Mouse (Mus musculus) MEL (cell line): ENCODE data around the gene Bcas3. TPM values are rescaled to one million over a fixed set of nuclear protein-coding genes. Genes with fewer than 3 reads are reported as not detected.

ENCODE experiments used
- DNase-seq: peaks from one replicate; pipeline ENCODE4 v3.0.0; 2011; ENCODE audit warnings: low read depth, low spot score
- H3K27ac ChIP-seq: 2 replicates; pipeline ENCODE4 v1.5.1; 2012; ENCODE audit warnings: low read depth, mild to moderate bottlenecking, control low read depth, low read length, moderate library complexity; ENCODE audit not compliant: control insufficient read depth
- H3K27me3 ChIP-seq, 2 experiments: fragments of 150-350 bp in 1 of 2; sonication (generic) in 1 of 2; 2 replicates each; pipeline ENCODE4 v1.6.1; 2012; ENCODE audit warnings: low read length in 2 of 2, mild to moderate bottlenecking in 2 of 2, improper control_type of control experiment in 1 of 2, moderate library complexity in 1 of 2; ENCODE audit not compliant: insufficient read depth in 2 of 2, control insufficient read depth in 1 of 2
- H3K36me3 ChIP-seq, 2 experiments: 2 replicates each; pipeline ENCODE4 v1.6.1; 2012 to 2014; ENCODE audit warnings: low read length in 2 of 2, improper control_type of control experiment in 1 of 2, inconsistent platforms in 1 of 2, mild to moderate bottlenecking in 1 of 2; ENCODE audit not compliant: insufficient read depth in 2 of 2, control insufficient read depth in 1 of 2
- H3K4me1 ChIP-seq, 2 experiments: fragments of 150-350 bp in 1 of 2; sonication (generic) in 1 of 2; 2 replicates each; pipeline ENCODE4 v1.6.1; 2012; ENCODE audit warnings: low read length in 2 of 2, improper control_type of control experiment in 1 of 2, mild to moderate bottlenecking in 1 of 2; ENCODE audit not compliant: insufficient read depth in 2 of 2, control insufficient read depth in 1 of 2
- H3K4me3 ChIP-seq, 2 experiments: fragments of 150-350 bp in 1 of 2; sonication (generic) in 1 of 2; 2 replicates each; pipeline ENCODE4 v1.5.1; 2012; ENCODE audit warnings: low read depth in 2 of 2, low read length in 2 of 2, mild to moderate bottlenecking in 2 of 2, moderate library complexity in 2 of 2, control low read depth in 1 of 2, improper control_type of control experiment in 1 of 2; ENCODE audit not compliant: control insufficient read depth in 1 of 2, insufficient read depth in 1 of 2
- H3K79me2 ChIP-seq: 2 replicates; pipeline ENCODE4 v1.6.1; 2012; ENCODE audit warnings: mild to moderate bottlenecking, low read length, moderate library complexity; ENCODE audit not compliant: control insufficient read depth, poor library complexity, insufficient read depth
- H3K9ac ChIP-seq: 2 replicates; pipeline ENCODE4 v1.6.1; 2012; ENCODE audit warnings: low read depth, mild to moderate bottlenecking, control low read depth, low read length, moderate library complexity; ENCODE audit not compliant: control insufficient read depth, poor library complexity, severe bottlenecking
- H3K9me3 ChIP-seq: fragments of 150-350 bp; sonication (generic); replicated peaks from 2 replicates; pipeline ENCODE4 v1.6.1; 2012; ENCODE audit warnings: mild to moderate bottlenecking, low read length, improper control_type of control experiment, moderate library complexity; ENCODE audit not compliant: insufficient read depth
- CHD1 ChIP-seq: IDR thresholded peaks from 2 replicates; pipeline ENCODE4 v1.6.1; 2012; ENCODE audit warnings: low read depth, mild to moderate bottlenecking, inconsistent platforms, low read length, improper control_type of control experiment
- CTCF ChIP-seq, 3 experiments: IDR thresholded peaks in 2 of 3; conservative IDR thresholded peaks in 1 of 3; 2 replicates each; pipeline ENCODE4 v1.5.1; 2011 to 2012; ENCODE audit warnings: low read length in 3 of 3, low read depth in 2 of 3, mild to moderate bottlenecking in 2 of 3, improper control_type of control experiment in 1 of 3, inconsistent platforms in 1 of 3, mixed read lengths in 1 of 3, moderate library complexity in 1 of 3; ENCODE audit not compliant: control insufficient read depth in 1 of 3, insufficient read depth in 1 of 3, poor library complexity in 1 of 3, severe bottlenecking in 1 of 3
- E2F4 ChIP-seq: IDR thresholded peaks from 2 replicates; pipeline ENCODE4 v1.6.1; 2011; ENCODE audit warnings: low read depth, low read length, improper control_type of control experiment, borderline replicate concordance
- EP300 ChIP-seq, 2 experiments: IDR thresholded peaks; 2 replicates each; pipeline ENCODE4 v1.6.1; 2011; ENCODE audit warnings: improper control_type of control experiment in 2 of 2, low read length in 2 of 2, low read depth in 1 of 2, mild to moderate bottlenecking in 1 of 2
- ETS1 ChIP-seq: IDR thresholded peaks from 2 replicates; pipeline ENCODE4 v1.6.1; 2012; ENCODE audit warnings: low read depth, mild to moderate bottlenecking, inconsistent platforms, low read length, improper control_type of control experiment, moderate library complexity
- GABPA ChIP-seq: IDR thresholded peaks from 2 replicates; pipeline ENCODE4 v1.6.1; 2012; ENCODE audit warnings: low read depth, mild to moderate bottlenecking, inconsistent platforms, low read length, improper control_type of control experiment, moderate library complexity
- GATA1 ChIP-seq: IDR thresholded peaks from 2 replicates; pipeline ENCODE4 v1.6.1; 2011; ENCODE audit warnings: low read depth, low read length, improper control_type of control experiment
- MYB ChIP-seq: IDR thresholded peaks from 2 replicates; pipeline ENCODE4 v1.6.1; 2011; ENCODE audit warnings: mild to moderate bottlenecking, low read depth, low read length, improper control_type of control experiment
- NRF1 ChIP-seq: IDR thresholded peaks from 2 replicates; pipeline ENCODE4 v1.6.1; 2014; ENCODE audit warnings: low read depth, mild to moderate bottlenecking, inconsistent platforms, low read length, improper control_type of control experiment, moderate library complexity; ENCODE audit not compliant: poor library complexity, insufficient read depth, severe bottlenecking
- RCOR1 ChIP-seq: IDR thresholded peaks from 2 replicates; pipeline ENCODE4 v1.6.1; 2012; ENCODE audit warnings: low read depth, mild to moderate bottlenecking, inconsistent platforms, low read length, improper control_type of control experiment
- SIN3A ChIP-seq: IDR thresholded peaks from 2 replicates; pipeline ENCODE4 v1.6.1; 2012; ENCODE audit warnings: low read length, improper control_type of control experiment, inconsistent platforms
- SMC3 ChIP-seq: IDR thresholded peaks from 2 replicates; pipeline ENCODE4 v1.6.1; 2011; ENCODE audit warnings: low read depth, low read length, improper control_type of control experiment
- TAL1 ChIP-seq: IDR thresholded peaks from 2 replicates; pipeline ENCODE4 v1.6.1; 2012; ENCODE audit warnings: mild to moderate bottlenecking, inconsistent platforms, low read length, moderate library complexity, mixed read lengths
- polyA plus RNA-seq, 2 experiments: library from polyadenylated mRNA; stranded (reverse) in 1 of 2; unstranded in 1 of 2; fragments of >175 nt in 1 of 2; fragments of >200 nt in 1 of 2; gene quantifications; 2 replicates each; pipeline versions ENCODE4 v1.2.1 to v1.2.4; 2012; ENCODE audit warnings: low replicate concordance in 2 of 2, low read depth in 1 of 2; ENCODE audit not compliant: insufficient read length in 2 of 2, insufficient read depth in 1 of 2, missing spikeins in 1 of 2
- total RNA-seq: library from RNA; depleted of rRNA; stranded (reverse); fragments of 300-350 nt; gene quantifications from 2 replicates; pipeline ENCODE4 v1.2.3, GENCODE M21; 2012

The Bcas3 gene
- total and polyA plus RNA-seq, 3 experiments = 8.6 to 14.7 TPM; not detected in 1

GRCm38 (mm10) chr11:85352539-85353380 lies at the start of gene Bcas3 (continued):
- TF ChIP-seq EP300 (IDR thresholded peaks at IDR 0.05; ENCODE audit: low read depth in 1 of 2, low read length in 2 of 2) (no peak), SMC3 (no peak), SIN3A (peak; percentile 100), TAL1 (no peak), MYB (no peak)
- TF ChIP-seq, all 39 proteins: peak for 18

- peak; percentile 64 for DNase-seq
- Histone ChIP-seq H3K4me3 (no peak overlapping the region), H3K27me3 (no peaks in the 10 kb centered on the region), H3K36me3 (peaks cover 0 to 10% of the 10 kb centered on the region in 2 experiments; a peak in 2 of 4 replicates), H3K9me3 (no peaks in the 10 kb centered on the region), H3K4me1 (peaks cover 4 to 25% of the 10 kb centered on the region in 2 experiments; a peak in 3 of 4 replicates), H3K9ac (no peak overlapping the region), H3K27ac (no peak overlapping the region), H3K79me2 (peaks cover 6% of the 10 kb centered on the region)
- peak; percentile 80 for TF ChIP-seq RCOR1
- TF ChIP-seq ETS1 = 0 out of 2 replicates have a peak, but pooled peaks have one; percentile 18
- TF ChIP-seq GABPA = no peak
- TF ChIP-seq EP300 (IDR thresholded peaks at IDR 0.05; ENCODE audit: low read depth in 1 of 2, low read length in 2 of 2) = peak in 1 of 2 experiments; percentile 53; a peak in 1 of 4 replicates
- no peak for TF ChIP-seq E2F4
- TF ChIP-seq SMC3 = no peak
- TF ChIP-seq GATA1 = peak; percentile 55
These were observed 46.2 kb upstream of the Bcas3 start for GRCm38 (mm10) chr11:85306577-85307260.

- Histone ChIP-seq H3K36me3 (peaks cover 0 to 25% of the 10 kb centered on the region in 2 experiments; a peak in 2 of 4 replicates), H3K4me3 (no peak overlapping the region), H3K79me2 (peaks cover 21% of the 10 kb centered on the region), H3K9me3 (no peaks in the 10 kb centered on the region), H3K27me3 (no peaks in the 10 kb centered on the region), H3K4me1 (peaks cover 5 to 25% of the 10 kb centered on the region in 2 experiments), H3K27ac (no peak overlapping the region), H3K9ac (no peak overlapping the region)
- peak; percentile 41 for DNase-seq
- TF ChIP-seq CHD1 = no peak
- TF ChIP-seq NRF1 = no peak
- TF ChIP-seq CTCF (IDR thresholded peaks at IDR 0.05 in 2 of 3, conservative IDR thresholded peaks at IDR 0.05 in 1 of 3; ENCODE audit: control insufficient read depth in 1 of 3, insufficient read depth in 1 of 3, low read depth in 2 of 3, low read length in 3 of 3, poor library complexity in 1 of 3, severe bottlenecking in 1 of 3) = 0 out of 6 replicates have a peak, but pooled peaks of 1 of the 3 experiments have one; percentile 10
These were observed 44.2 kb upstream of the Bcas3 start for GRCm38 (mm10) chr11:85308799-85309198.
